Mouse (Mus musculus) NIH3T3 (cell line): ENCODE measurements around the gene Olfr985.

Experiments
- DNase-seq: peaks from one replicate; pipeline ENCODE4 v3.0.0-alpha.2; 2012; ENCODE audit warnings: low read depth

Olfr985 gene

GRCm38 (mm10) chr9:40130084-40130483, at the start of gene Olfr985:
TSS of gene Olfr985 (minus strand) at chr9:40130184.
- no peak for DNase-seq

- DNase-seq, result no peak
Measured at GRCm38 (mm10) chr9:40177017-40177416, 47.0 kb upstream of the Olfr985 start.

DNA sequence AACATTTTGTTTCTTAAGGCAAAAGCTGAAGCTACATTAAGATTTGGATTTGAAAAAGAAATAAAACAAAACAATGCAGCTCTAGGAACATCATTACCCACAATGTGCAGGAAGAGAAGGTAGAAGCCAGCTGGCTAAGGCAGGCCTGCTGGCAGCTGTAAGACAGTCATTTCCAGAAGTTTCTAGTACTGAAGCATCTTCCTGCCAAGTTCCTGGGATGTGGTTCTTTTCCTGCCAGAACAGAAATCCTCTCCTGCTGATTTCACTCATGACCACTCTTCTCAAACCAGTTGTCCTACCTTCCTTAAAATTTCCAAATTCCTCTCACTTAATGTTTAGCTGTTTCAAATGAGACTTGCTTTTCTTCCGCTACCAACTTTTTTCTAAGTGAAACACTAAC, 36.5 kb upstream of the Olfr985 start:
- no peak for DNase-seq

- no peak for DNase-seq
Measured at GRCm38 (mm10) chr9:40155118-40155644, 25.2 kb upstream of the Olfr985 start.

DNA sequence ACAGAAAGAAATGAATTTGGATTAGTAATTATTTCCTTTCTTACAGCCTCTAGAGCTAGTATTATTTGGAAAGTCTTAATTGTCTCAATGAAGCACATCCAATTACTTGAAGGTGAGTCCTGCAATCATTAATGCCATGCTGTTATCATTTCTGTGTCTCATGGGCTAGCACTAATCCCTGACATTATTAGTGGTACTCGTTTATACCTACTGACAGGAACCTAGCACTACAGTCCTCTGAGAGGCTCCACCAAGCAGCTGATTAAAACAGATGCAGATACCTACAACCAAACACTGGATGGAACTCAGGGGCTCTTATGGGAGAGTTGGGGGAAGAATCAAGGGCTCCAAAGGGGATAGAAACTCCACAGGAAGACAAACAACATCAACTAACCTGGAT, 11.6 kb upstream of the Olfr985 start:
- DNase-seq, result no peak

DNA sequence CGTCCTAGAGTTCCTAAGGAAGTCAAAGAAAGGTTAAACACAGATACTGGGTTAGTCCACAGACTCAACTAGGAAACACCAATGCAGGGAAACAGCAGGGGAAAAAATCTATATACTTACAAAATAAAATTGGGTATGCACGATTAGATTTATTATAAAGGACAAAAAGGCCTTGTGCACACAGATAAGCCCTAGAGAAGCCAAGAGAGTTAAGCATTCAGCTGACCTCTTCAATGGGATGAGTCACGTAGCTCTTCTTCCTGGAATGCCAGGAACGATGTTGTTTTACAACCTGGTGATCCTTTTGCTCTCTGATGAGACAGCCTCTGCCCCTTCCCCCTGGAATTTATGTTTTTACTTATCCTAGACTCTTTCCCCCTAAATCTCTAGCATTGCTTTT, 9.5 kb upstream of the Olfr985 start:
- DNase-seq, result no peak

GRCm38 (mm10) chr9:40136987-40137688, 7.2 kb upstream of the Olfr985 start:
- DNase-seq, result no peak

- no peak for DNase-seq
Measured at GRCm38 (mm10) chr9:40130556-40130955, 572 bp upstream of the Olfr985 start.

- no peak for DNase-seq
Measured at GRCm38 (mm10) chr9:40117287-40117659, 12.7 kb downstream of the Olfr985 start.

GRCm38 (mm10) chr9:40116645-40117286, 13.2 kb downstream of the Olfr985 start:
- DNase-seq, result no peak

DNA sequence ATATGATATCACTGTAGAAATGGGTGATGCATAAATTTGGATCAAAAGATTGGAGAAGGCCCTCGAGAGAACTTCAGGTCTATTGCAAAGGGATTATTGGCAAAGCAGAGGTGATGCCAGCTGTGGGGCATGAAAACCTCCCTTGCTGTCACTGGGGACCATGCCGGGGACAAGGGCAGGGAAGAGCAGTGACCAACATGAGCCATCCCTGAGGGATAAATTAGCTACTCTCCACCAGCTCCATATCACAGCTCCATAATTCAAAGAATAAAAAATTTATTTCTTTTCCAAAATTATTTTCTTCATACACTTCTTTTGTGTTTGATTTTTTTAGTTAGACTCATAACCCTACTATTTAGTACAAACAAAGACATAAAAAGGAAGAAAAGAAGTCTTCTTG, 15.9 kb downstream of the Olfr985 start, which contains the start of gene Olfr984:
TSS of gene Olfr984 (minus strand) at position 101 of the 400 bp plus-strand sequence.
- no peak for DNase-seq

GRCm38 (mm10) chr9:40094769-40095168, 35.2 kb downstream of the Olfr985 start:
- DNase-seq, result peak; percentile 38

GRCm38 (mm10) chr9:40093495-40093894, 36.5 kb downstream of the Olfr985 start, which contains the start of gene Olfr983:
TSS of gene Olfr983 (minus strand) at chr9:40093595.
- no peak for DNase-seq
